Mouse (Mus musculus): ENCODE results near the gene Ift140.

- TF ChIP-seq CTCF (conservative IDR thresholded peaks at IDR 0.05; ENCODE audit: insufficient read depth, insufficient read length, low read depth, low read length) (no peak), POLR2A (IDR thresholded peaks at IDR 0.05; ENCODE audit: low read depth, low read length) (no peak)
Observed at GRCm38 (mm10) chr17:25067442-25067851, 51.6 kb downstream of the Ift140 start.

Data from kidney, adult 2 months (tissue).